Mouse (Mus musculus) B cell, adult 2 months (primary cell): Measurements from ENCODE around the gene 5730522E02Rik.

Experiments used
- DNase-seq, 2 experiments: peaks; one replicate each; pipeline ENCODE4 v3.0.0; 2022

Gene 5730522E02Rik

DNA sequence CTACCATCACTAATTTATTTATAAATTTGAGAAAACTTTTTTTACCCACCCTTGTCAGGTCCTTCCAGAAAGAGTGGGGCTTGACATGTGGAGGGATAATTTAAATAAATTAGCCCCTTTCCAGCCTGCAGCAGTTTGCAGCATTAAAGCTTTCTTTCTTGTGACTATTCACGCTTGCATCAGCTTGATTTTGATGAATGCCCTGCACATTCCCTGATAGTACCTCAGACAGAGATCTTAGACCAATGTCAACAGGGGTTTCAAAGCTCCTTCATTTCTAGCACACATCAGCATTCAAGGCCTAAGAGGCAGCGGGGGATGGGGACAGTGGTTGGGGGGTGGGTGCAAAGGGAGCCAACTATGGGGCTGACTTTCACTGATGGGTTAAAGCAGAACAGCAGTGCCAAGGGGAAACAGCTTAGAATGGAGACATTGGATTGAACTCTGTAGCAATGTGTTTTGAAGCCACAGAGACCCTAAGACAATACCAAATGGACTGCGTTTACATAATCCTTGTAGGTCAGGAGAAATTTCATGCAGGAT, 545.9 kb downstream of the 5730522E02Rik start:
- DNase-seq: no peak

DNA sequence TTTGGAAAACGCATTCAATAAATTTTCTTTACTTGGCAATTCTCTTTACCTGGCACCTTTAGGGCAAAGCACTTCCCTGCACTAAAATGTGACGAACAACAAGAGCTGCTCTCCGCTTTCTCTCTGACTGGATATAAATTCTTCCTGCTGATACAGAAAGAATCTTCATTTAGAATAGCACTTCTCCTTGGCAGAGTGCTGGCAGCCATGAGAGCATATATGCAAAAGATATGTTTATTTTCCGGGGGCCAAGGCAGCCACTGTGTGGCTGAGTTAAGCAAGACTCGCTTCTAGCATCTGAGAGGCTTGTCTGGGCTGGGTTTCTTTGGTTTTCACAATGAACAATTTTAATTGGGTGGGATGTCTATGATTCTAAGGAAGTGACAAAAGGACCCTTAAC, 564.3 kb downstream of the 5730522E02Rik start:
- DNase-seq: no peak

DNA sequence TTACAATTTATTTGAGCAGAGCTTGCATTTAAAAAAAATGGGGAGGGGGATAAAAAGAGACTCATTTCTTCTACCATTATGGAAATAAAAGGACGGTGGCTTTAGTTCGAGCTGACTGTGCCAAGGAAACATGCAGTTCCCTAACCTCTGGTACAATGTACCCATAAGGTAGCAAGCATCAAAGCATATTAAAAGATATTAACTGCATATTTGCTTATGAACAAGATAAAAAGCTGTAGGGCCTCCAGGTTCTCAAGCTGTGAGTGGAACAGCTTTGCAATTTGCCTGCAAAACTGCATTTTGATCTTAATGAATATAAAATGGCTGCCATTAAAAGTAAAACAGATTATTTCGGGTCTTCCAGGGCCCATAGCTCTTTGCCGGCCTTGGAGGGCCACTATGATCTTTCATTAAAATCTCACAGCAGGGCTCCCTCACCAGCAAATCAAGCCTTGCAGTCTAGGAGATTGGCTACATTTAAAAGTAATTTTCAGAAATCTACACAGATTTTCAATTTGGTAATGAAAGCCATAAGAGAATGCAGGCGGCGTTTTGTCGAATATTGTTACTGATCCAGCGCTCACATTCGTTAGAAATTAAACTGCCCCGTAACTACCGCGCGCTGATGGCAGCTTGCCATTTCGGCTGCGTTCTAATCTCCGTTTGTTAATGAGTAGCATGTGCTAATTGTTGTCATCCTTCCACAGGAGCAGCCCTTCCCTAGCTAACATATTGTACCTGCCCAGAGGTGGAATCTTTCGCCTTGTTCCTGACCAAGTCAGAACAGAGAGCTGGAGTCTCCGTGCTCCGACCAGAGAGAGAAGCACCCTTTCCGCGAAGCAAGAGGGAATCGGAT, 565.6 kb downstream of the 5730522E02Rik start:
- no peak for DNase-seq

DNA sequence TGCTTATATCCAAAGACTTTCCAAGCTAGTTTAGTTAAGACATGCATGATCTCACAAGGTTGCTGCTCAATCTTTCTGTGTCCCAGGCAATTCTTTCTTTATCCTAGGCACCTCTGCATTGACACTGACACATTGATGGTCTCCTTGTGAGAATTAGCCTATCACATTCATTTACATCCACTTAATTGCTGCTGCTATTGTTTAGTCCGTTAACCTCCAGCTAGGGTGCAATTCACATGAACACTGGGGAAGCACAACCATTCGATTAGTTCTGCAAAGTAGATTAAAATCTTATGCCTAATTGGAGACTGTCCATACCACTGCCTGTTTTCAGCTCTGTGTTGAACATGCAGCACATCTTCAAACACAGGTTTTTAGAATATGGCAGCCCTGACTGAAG, 603.7 kb downstream of the 5730522E02Rik start:
- DNase-seq: no peak

DNA sequence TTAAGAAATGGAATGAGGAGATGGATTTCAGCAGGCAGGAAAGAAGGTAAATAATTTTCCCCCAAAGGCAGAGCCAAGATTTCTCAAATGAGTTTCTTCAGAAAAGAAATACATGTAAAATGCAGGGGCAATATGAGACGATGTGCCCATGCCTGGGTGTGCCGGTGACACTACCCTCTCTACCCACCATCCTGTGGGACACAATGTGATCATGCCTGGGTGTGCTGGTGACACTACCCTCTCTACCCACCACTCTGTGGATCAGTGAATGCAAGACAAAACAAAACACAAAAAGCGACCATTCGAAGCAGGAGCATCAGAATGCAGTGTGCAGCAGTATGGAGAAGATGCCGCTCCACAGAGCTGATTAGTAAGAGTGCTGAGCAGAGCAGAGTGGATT, 610.5 kb downstream of the 5730522E02Rik start:
- no peak for DNase-seq

DNA sequence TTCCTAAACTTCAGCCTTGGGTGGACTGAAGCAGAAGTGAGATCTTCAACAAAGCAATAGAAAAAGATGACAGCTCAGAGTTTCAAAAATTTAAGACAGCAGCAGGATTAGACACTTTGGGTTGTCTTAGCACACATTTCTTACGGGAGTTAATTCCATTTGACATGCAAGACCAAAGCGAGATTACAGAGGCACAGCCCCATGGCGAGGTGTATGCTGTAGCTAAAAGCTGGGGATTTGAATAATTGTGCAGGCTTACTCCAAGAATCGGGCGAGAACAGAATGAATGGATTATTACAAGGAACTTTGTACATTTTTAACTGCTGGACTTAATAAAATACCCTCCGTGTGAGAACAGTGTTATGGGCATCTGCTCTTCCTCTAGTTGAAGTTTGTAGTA, 615.3 kb downstream of the 5730522E02Rik start:
- DNase-seq: no peak

DNA sequence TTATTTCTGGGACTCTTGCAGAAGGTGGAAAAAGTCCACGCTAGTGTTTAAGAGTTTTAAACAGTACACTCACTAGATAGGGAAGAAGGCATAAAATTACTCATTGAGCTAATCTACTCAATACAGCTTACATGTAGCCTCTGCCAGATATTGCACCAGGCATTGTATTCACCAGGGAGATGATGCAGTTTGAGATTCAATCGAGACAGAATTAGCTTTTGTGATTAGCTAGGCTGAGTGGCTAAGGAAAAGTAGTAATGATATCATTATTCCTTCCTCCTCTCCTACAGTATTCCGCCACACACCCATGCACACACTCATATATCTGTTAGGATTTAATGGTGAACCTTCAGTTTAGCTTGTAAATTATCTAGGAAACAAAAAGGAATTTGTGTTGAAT, 615.8 kb downstream of the 5730522E02Rik start:
- no peak for DNase-seq

DNA sequence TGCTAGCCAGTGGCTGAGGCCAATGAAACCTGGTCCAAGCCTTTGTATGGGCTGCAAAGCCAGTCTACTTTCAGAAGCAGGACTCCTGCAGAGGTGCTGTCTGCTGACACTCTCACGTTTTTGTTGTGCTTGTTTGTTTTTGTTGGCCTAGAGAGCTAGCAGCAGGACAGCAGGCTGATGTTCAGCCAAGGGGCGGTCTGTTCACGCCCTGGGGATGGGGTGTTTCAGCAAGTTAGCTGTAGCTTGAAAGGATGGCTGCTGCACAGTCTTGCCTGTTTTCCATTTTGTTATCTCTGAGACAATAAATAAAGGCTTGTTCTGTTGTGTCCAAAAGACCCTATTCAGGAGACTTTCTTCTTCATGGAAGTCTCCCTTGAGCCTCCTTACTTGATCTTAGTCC, 618.3 kb downstream of the 5730522E02Rik start:
- DNase-seq: no peak

DNA sequence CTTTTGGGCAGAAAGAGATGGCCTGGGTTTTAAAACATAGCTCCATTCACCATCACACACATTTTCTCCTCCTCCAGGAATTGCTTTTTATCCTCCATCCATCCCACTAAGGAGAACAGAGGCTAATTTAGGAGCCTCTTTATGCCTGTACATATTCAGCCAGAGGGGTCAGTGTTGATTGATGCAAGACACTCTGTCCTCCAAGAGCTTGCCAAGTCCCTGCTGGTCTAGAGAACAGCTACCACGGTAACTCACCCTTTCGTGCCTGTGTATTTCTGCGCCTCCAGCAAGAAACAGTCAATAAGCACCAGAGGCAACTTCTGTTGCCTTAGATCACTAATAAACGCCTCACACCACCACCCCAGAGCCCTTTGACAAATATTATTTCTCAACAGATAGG, 620.3 kb downstream of the 5730522E02Rik start:
- DNase-seq: no peak

DNA sequence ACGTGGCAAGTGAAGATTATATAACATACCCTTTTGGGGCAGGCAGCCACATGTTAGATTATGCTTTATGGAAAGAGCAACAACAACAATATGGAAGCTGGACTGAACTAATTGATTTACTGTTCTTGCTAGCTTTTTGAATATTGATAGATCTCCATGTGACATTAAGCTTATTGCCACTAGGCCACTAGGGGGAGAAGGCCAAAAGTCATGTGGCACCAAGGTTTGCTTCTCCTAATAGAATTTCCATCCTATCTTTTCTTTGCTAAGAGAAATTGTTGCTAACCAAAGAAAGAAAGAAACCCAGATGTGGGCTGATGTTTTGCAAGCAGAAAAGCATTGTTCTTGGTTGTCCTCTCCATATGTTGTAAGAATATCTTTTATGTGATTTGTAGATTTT, 621.1 kb downstream of the 5730522E02Rik start:
- DNase-seq: no peak

DNA sequence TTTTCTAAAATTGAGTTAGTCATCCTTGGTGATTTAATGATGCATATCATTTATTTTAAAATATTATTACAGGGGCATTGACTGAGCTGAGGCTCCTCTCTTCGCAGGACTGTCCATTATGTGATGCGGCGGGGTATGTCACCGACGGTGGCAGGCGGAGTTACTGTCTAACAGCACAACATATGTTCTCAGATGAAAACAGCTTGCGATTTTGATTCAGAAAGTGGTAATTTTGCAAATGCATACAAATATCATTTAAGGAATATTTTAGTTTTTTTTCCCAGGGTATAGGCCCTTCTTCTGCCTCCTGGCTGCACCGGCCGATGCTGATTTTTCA, 636.5 kb downstream of the 5730522E02Rik start:
- DNase-seq: no peak

DNA sequence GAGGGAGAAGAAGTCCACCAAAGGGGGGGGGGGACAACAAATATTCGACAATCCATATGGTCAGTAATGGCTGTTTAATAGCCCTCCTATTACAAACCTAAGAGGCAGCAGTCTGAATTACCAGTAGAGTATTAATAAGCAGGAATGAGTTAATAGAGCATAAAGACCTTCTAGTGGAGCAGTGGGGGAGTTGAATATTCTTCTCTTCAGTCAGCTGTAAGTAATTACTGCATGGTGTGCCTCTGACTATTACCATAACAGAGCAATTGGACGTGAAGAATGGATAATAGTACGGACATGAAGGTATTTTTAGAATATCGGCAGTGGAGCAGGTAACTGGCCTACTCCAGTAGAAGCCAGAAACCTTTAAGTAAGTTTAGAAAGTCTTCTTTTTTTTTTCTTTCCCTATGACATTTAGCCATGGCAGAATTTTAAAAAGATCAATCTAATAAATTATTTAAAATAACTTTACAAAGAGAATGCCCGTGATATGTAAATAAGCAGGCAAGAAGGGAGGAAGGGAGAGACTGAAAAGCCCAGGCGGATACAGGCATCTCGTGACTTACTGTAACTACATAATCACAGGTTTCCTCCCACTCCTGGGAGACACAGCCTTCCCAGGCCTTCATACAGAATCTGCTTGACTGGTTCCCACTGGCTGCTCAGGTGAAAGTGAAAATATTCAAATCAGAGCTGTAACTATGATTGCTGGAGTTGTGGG, 637.0 kb downstream of the 5730522E02Rik start:
- DNase-seq: no peak

DNA sequence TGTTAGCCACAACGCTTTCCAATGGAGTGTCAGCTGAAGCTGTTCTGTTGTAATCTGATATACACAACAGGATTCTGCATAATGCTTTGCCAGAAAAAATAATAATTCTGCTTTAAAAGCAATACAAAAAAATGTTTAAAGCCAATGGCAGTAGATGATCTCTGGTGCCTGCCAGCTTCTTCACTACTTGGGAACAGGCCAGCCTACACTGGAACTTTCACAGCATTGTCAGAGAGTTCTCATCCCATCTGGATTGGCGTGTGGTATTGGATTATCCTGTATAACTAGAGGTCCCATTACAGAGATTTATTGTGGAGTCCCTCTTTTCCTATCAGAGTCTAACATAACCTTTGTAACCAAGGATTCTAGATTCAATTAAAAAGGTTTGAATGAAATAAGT, 639.2 kb downstream of the 5730522E02Rik start:
- DNase-seq: no peak
